Mouse (Mus musculus) C2C12 (cell line): ENCODE results near the gene Agap1.

Source experiments
- CEBPB ChIP-seq: IDR thresholded peaks from one replicate; pipeline ENCODE4 v1.6.1; 2011; ENCODE audit warnings: low read depth, mild to moderate bottlenecking, control low read depth, moderate library complexity
- CTCF ChIP-seq: IDR thresholded peaks from one replicate; pipeline ENCODE4 v1.5.1; 2011; ENCODE audit not compliant: control insufficient read depth, insufficient read depth, insufficient read length
- MAX ChIP-seq: IDR thresholded peaks from one replicate; pipeline ENCODE4 v1.6.1; 2011; ENCODE audit warnings: mild to moderate bottlenecking, control low read depth
- MYOG ChIP-seq: IDR thresholded peaks from one replicate; pipeline ENCODE4 v1.6.1; 2011; ENCODE audit not compliant: control insufficient read depth, insufficient read length; ENCODE audit errors: extremely low read depth
- USF1 ChIP-seq: IDR thresholded peaks from one replicate; pipeline ENCODE4 v1.6.1; 2011; ENCODE audit warnings: low read depth, mild to moderate bottlenecking, control low read depth, moderate library complexity

- TF ChIP-seq CTCF = no peak
- no peak for TF ChIP-seq USF1
- no peak for TF ChIP-seq CEBPB
- no peak for TF ChIP-seq MYOG
- TF ChIP-seq MAX = no peak
These were observed 93.2 kb downstream of the Agap1 start for GRCm38 (mm10) chr1:89547525-89548504.
